Mouse (Mus musculus): ENCODE data around the gene Yipf4. TPM values are rescaled to one million over a fixed set of nuclear protein-coding genes. Genes with fewer than 3 reads are reported as not detected.
"Not testable (repeated sequence)": the region's sequence is repeated elsewhere in the genome, so short reads cannot be mapped to it uniquely, and the experiment has no call there.

The Yipf4 gene
- 10 to 100 TPM in 1 of 2 experiments, 1 to 10 TPM in 1; 8.2 to 19.9 TPM for polyA plus RNA-seq (2017; shearing (Covaris generic))

DNA sequence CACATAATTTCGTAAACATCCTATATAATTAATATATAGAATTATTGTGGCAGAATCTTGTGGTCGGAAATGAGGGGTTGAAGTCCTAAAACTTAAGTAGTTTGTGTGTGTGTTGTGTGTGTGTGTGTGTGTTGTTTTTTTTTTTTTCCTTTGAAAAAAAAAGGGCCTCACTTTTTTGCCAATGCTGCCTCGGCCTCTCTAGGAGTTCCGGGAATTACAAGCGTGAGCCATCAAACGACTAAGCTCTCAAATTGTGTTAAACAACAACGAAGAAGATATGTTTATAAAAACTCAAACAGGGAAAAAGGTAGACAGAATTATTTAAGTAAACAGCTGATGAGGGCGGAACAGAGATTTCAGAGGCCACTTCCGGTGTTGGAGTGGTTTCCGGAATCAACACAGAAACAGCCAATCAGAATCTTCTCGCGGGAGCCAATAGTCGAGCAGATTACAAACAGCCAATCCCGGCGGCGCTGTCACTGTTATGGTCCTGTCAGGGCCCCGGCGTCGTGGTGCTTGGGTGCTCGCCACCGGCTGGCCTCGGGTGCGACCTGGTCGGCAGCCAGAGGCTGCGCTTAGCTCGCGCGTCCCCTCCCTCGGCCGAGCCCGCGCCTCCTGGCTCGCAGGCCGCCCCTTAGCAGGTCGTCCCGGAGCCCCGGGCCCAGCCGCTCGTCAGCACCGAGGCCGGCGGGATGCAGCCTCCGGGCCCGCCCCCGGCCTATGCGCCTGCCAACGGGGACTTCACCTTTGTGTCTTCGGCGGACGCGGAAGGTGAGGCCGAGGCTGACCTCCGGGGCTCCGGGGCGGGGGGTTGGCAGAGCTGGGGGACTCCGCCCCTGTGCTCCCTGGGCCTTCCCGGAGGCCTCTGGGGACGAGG lies at the start of gene Yipf4:
TSS of gene Yipf4 (plus strand) at position 470 of the 877 bp plus-strand sequence.
- ATAC-seq = peak; percentile 100

DNA sequence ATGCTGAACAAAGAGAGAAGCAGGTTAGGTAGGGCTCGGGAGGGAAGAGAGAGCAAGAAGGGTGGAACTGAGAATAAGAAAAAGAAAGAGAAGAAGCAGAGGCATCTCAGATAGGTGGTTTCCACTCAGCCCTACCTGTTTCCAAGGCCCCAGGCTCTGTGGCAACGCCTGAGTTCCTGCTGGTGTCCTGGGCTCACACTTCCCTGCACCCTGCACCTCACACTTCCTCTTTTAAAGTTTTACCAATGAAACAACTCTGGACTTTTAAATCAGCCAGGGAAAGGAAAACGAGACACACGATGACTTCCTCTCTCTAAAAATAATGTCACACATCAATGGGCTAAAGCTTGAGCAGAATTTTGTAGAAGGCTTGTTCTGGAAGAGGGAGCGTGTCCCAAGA lies 48.8 kb upstream of the Yipf4 start:
- ATAC-seq = no peak

DNA sequence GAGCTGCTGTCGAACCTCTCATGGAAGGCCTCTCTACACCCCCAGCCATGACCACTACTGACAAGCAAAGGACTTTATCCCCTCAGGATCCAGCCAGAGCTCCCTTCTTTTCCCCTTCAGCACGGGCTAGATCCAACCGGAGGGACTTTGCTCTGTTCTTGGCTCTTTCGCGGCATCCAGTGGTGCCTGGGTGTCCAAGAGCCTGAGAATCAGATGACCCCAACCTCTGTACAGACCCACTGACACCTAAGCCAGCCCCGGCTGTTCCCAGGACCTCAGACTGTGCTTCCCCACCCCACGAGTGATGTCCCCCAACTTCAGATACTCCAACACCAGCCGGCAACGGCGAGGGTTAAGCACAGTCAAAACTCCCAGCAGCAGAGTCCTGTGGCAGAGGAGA lies 39.5 kb upstream of the Yipf4 start:
- ATAC-seq = no peak

DNA sequence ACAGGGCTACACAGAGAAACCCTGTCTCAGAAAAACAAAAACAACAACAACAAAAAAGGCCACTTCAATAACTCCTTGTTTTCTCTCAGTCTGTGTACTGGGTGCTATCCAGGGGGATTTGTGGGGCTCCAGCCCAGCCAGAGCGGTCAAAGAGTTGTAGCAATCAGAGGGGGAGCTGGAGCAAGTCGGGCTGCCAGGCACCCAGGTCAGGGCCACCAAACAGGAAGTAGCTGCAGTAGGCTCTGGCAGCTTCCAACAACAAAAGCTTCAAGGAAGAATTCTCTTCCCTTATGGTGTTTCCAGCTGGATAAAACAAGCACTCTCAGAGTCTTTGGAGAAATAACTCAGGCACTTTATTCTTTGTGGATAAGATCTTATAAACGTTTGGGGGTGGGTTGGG lies 35.4 kb upstream of the Yipf4 start:
- ATAC-seq = no peak

DNA sequence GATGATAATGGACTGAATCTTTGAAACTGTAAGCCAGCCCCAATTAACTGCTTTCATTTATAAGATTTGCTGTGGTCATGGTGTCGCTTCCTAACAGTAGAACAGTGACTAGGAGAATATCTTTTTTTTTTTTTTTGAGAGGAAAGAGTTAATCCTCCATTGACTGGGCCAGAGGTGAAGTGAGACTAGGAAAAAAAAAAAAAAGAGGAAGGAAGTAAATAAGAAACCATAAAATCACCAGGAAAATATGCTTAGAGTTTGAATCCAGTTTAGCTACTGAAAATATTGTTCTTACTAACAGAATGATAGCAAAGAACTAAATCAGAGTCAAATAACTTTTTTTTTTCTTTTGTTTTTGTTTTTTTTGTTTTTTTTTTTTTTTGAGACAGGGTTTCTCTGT lies 34.6 kb upstream of the Yipf4 start:
- ATAC-seq = no peak

DNA sequence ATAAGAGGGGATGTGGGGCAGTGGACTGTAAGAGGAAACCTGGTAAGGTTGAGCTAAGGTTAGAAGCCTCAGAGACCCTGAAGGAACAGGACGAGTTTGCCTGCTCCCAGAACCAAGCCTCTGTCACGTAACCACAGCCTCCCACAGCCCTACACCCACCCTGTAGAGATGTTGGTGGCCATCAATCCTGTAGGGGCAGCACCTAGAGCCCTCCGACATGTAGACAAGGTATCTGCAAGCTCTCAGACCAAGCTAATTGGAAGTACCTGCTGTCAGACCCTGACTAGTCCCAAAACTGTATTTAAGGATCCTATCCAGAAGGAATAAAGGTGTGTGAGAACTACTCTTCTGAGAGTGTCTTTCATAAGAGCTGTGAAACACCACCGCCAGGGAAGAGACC lies 33.9 kb upstream of the Yipf4 start:
- ATAC-seq = no peak

DNA sequence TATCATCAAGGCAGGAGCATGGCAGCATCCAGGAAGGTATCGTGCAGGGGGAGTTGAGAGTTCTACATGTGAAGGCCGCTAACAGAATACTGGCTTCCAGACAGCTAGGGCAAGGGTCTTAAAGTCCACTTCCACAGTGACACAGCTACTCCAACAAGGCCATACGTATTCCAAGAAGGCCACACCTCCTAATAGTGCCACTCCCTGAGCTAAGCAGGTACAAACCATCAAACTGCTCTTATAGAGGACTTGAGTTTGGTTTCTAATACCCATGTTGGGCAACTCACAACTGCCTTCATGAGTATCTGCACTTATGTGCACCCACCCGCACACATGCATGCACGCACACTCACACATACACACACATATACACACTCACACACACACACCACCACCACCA lies 32.5 kb upstream of the Yipf4 start:
- no peak for ATAC-seq

DNA sequence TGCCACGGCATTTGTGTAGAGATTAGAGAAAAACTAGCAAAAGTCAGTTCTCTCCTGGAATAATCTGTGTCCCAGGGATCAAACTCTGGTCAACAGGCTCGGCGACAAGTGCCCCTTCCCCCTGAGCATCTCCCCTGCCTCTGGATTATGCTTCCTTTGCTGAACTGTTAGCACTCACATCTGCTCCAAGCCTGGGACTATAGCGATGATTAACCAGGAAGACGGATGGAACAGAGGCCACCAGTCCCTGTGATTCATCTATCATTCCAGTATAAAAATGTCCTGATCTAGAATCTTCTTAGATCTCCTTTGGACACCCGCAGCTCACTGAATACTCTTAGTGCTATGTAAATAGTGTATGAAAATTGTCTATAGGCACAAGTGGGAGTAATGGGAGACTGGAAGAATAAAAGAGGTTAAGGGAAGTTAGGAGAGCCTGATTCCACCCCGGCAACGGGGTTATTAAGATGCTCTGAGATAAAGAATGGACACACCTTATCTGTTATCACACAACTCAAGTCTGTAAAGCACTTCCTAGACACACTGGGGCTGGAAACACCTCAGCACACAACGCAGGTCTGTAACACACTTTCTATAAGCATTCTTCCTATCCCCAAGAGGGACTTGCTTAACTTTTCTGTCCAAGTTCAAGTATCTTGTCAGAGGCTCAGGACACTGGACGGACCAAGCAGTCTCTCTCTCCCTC lies 31.2 kb upstream of the Yipf4 start:
- ATAC-seq = no peak

DNA sequence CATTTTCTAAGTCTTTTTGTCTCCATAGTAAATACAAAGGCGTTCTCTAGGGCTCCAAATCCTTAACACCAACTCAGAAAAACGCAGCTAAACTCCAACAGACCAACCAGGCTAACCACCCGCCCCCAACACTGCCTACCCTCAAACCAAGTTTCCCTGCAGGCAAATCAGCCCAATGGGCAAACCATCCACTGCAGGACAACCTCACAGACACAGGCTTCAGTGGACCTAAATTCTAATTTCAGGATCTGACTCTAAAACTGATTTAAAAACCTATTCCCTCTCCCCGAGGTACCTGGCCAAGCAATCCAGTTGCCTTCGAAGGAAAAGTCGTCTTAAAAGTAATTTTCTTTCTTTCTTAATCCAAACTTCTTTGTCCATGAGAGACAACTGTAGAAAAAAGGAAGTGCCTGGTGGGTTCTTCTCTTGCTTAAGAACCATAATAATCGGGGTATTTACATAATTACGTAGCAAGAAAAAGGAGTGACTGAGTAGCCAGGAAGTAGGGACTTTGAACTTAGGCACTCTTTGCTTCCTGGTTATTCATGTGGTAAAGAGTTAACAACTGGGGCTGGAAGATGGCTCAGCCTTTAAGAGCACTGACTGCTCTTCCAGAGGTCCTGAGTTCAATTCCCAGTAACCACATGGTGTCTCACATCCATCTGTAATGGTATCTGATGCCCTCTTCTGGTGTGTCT lies 30.4 kb upstream of the Yipf4 start, which contains the start of gene Nlrc4:
TSS of gene Nlrc4 (minus strand) at position 432 of the 698 bp plus-strand sequence.
- ATAC-seq = no peak

DNA sequence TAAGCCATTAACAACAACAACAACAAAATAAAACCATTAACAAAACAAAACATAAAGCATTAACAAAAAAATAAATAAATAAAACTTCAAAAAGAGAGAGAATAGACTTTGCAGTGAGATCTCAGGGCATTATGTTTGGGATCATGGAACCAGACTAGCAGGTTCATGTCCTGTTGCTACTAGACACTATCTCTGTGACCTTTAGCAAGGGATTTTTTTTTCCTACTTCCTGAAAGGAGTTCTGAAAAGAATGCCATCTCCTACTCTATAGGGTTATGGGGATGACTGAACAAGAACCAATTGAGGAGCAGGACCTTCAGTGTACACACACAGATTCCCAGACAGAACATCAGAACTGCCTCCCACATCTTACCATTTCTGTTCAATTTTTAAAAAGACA lies 25.8 kb upstream of the Yipf4 start:
- ATAC-seq = no peak

DNA sequence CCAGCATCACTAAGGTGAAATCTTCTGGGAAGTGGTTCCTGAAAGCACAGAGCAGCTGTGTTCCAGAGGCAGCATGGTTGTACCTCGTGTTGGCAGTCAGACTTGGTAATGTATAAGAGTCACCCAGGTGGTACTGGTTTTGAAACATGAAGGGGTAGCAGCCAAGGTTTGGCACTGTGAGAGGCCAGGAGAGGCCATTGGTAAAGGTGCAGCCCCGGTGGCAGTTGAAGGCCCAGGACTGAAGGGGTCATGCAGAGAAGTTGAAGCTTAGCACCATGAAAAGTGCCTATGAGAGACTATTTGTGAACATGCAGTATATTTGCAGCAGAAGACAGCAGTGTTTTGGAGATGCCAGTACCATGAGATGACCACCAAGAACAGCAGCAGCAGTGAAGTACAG lies 21.3 kb upstream of the Yipf4 start:
- not testable (repeated sequence) for ATAC-seq

DNA sequence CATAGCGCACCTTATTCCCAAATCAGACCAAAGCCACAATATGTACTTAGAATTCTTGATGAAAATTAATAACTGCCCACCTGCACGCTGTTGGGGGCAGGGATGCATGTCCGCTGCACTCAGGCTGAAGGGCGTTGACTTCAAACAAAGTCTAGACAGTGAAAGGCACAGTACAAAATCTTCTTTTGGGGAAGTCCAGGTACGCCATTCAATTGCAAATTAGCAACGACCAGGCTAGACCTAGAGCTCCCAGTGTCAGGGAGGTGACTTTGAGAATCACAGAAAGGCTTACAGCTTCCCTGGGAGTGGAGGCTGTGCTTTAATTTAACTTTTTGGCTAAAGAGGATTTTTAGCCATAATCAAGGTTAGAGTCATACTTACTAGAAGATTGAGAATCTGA lies 19.2 kb upstream of the Yipf4 start:
- not testable (repeated sequence) for ATAC-seq

DNA sequence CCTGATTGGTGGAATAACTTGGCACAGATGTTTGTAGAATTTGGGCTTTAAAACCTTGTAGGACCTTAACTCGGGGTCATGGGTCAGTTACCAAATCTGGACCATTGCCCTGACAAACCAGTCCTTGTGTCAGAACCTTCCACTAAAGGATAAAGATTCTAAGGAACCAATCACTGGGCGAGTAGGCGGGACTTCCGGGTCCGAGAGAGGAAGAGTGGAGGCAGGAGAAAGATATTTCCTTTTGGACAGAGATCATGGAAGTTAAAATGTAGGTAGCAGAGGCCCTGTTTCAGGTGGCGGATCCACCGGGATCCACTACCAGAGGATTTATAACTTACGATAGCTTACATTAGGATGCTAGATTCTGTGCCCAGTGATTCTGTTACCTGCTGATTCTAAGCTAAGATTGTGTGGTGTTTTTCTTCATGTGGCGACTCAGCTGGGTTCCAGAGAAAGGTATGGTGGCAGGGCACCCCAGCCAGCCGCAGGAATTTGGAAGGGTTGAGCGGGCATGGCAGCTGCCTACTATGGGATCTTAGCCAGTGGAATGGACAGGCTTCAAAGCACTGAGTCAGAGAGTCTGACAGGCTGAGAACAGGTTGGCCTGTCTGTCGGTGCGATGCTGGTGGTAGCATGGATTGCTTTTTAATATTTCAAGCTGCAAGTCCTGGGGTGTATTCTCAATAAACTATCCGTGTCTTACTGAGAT lies 8.8 kb upstream of the Yipf4 start:
- ATAC-seq = no peak

DNA sequence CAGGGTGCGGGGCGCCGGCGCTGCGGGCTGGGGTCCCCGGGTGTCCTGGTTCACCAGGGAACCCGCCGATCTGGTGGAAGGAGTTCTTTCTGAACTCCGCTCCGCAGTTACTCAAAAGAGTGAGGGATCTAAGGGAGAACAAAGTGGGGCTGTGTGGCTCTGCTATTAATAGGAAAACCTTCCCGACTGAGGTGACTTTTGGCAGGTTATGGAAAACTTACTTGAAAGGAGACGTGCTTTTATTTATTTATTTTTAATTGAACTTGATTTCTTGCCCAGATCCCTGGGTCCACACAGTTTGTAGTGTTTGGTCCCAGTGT lies 568 bp downstream of the Yipf4 start:
- ATAC-seq = no peak

DNA sequence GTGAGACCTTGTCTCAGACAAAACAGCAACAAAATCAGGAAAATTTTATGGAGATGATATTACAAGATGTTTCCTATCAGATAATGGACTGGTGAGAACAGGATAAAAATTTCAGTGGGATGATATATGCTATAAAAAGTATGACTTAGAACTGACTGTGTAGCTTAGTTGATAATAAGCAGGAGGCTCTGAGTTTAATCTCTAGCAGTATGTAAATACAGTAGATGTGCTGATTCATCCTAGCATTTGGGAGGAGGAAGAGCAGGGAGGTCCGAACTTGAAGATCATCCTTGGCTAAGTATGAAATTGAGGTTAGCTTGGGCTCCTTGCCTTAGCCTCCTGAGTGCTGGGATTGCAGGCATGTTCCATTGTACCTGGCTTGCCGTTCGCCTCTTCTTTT lies 2.3 kb downstream of the Yipf4 start:
- no peak for ATAC-seq

DNA sequence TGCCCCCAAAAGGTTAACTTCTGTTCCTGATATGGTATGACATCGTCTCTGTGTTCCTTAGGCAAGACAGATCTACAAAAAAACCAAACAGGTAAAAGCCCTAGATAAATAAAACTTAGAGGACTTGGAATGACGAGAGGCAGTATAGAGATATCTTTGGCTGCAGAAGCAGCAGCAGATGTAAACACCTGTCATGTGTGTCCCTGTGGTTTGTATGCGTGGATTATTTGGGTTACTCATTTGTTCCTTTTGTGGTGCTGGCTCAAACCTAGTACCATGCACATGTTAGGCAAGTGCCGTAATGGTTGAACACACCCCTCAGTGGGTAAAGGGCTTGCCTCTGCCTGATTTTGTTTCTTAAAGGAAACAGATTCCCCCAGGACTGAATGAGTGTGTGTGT lies 10.9 kb downstream of the Yipf4 start:
- ATAC-seq = no peak

DNA sequence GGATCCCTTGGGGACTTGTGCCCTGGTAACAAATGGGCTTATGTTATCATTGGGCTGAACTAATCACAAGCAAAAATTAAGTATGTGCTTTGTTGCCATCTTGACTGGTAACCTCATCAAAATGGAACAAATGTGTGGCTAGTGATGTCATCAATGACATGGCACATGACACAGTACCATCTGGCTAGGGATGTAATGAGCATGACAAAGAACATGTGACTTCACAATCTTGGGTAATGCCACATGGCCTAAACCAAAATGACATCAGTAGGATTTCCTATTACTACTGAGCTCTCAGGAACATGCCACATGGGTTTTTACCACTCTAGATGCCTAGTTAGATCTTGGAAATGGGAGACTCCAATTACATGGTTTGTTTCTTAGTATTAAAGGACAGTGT lies 11.8 kb downstream of the Yipf4 start:
- peak; percentile 37 for ATAC-seq

DNA sequence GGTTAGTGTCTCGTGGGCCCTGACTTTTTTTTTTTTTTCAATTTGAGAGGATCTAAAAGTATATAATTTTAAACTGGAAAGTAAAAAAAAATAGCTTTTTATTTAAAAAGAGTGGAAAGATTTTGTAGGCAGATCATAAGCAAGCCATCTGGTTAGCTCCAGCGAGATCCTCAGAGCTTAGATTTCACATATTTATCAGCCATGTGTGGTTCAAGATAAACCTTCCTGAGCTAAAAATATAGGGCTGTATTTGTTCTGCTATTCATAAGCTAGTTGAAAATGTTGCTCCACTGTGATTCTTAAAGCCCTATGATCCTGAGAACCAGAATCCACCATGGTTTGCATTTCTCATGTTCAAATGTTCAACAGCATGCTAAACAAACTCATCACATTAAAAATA lies 18.6 kb downstream of the Yipf4 start:
- ATAC-seq = no peak

DNA sequence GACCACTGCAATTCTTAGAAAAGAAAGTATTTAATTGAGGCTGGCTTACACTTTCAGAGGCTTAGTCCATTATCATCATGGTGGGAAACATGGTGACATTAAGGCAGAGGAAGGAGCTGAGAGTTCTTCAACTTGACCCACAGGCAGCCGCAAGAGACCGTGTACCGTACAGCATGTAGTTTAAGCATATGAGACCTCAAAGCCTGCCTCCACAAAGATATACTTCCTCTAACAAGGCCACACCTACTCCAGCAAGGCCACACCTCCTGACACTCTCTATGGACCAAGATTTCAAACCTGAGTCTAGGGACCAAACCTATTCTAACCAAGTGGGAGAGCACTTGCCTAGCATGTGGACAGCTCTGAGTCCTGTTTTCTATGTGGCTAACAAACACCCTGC lies 19.3 kb downstream of the Yipf4 start:
- ATAC-seq = no peak

DNA sequence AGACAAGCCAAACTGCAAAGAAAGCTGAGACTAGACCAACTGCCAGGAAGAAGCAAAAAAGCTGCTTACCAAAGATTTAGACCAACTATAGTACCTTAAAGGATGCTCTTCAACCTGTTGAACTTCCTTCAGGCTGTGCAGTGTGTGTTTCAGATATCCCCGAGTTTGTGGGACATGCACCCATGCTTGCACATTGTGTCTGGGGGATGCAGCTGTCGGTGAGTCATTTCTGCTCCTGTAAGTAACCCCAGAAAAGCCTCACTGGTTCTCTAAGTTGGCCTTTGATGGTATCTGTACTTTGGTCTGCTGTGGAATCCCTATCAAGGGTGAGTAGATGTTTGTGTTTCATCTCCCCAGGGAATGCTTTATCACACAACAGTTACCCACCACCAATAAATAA lies 23.0 kb downstream of the Yipf4 start:
- no peak for ATAC-seq

DNA sequence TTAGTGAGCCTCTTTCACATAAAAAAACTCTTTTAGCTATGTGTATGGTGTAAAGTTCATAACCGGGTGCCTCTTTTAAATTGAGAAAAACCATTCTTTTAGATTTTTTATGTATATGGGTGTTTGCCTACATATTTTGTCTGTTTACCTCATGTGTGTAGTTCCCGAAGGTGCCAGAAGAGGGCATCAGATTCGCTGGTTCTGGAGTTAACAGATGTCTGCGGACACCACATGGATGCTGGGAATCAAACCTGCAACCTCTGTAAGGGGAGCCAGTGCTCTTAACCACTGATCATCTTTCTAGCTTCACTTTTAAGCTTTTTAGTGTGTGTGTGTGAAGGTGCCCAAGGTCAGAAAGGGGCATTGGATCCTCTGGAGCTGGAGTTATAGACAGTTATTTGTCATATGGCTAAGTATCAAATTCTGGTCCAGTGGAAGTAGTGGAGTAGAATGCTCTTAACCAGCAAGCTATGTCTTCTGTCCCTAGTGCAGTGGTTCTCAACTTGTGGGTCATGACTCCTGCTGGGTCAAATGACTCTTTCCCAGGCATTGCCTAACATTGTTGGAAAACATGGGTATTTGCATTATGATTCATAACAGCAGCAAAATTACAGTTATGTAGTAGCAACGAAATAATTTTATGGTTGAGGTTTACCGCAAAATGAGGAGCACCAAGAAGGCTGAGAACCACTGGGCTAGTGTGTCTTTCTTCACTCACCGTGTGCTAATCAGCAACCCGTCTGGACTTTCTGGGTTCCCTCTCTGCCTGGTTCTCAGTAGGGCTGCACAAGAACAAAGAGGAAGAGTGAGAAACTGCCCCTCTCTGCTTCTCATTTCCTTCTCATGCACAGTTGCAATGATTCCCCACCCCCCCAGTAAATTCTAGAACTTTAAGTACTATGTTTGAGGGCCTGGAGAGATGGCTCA lies 33.8 kb downstream of the Yipf4 start:
- ATAC-seq = no peak

DNA sequence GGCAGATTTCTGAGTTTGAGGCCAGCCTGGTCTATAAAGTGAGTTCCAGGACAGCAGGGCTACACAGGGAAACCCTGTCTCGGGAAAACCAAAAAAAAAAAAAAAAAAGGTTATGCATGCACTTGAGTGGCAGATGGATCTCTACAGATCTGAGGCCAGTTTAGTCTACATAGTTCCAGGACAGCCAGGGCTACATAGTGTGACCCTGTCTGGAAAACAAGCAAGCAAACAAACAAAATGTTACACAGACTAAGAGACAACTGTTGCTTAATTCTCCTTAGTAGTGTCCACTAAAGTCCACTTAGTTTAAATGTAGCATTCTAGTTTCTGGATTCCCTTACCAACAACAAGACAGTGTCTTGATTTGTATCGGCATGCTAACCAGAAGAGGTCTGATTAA lies 36.8 kb downstream of the Yipf4 start:
- no peak for ATAC-seq
